Mouse (Mus musculus): ENCODE data around the gene AU022252.

Gene AU022252

GRCm38 (mm10) chr4:119244468-119245240 is 12.1 kb upstream of the AU022252 start:
- in situ Hi-C loops (cut with MboI, MseI), result no loop called here

- in situ Hi-C loops (cut with MboI, MseI), result no loop called here
Observed at GRCm38 (mm10) chr4:119242571-119242970, 10.1 kb upstream of the AU022252 start.

- in situ Hi-C loops (cut with MboI, MseI), result no loop called here
Observed at GRCm38 (mm10) chr4:119241664-119242063, 9.2 kb upstream of the AU022252 start.

- in situ Hi-C loops (cut with MboI, MseI), result no loop called here
Observed at GRCm38 (mm10) chr4:119239181-119239682, 6.7 kb upstream of the AU022252 start.

- in situ Hi-C loops (cut with MboI, MseI), result no loop called here
Observed at GRCm38 (mm10) chr4:119238661-119239060, 6.1 kb upstream of the AU022252 start.

DNA sequence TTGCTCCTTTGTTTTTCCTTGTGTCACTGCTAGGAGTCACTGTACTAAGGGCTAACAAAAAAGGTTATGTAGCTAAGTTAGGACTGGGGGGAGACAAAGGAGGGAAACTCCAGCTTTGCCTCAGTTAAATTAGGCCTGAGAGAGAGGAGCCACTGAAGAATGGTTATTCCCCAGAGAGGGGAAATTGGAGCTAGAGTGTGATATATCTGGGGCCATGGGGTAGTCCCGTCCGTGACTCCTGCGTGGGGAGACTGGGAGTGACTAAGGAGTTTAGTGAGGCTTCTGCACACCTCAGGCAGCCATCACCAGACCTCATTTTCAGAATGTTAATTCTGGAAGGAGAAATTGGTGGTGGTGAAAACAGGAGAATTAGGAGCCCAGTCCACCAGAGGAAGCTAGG is 1.8 kb upstream of the AU022252 start:
- in situ Hi-C loops (cut with MboI, MseI), result no loop called here

DNA sequence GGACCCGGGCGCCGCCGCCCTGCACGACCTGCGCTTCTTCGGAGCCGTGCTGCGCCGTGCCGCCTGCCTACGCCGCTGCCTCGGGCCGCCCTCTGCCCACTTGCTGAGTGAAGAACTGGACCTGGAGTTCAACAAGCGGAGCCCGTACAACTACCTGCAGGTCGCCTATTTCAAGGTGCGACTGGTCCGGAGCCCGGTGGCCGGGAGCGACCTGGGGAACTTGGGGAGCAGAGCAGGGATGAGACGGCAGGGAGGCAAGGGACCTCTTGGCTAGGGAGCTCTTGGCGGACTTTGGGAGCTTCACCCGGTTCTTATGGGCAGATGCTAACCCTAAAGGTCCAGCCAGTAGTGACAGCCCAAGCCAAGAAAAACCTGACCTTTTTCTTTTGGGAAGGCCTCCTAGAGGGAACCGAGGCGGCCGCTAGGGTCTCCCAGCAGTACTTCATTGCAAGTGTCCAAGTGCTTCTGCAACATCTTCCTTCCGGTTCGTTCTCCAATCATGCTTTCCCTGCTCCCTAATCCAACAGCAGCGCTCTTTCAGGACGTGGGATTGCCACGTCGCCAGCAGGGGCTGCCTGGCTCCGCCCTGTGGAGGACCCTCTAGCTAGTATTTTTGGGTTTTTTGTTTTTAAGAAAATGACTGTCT is 867 bp upstream of the AU022252 start:
- in situ Hi-C loops (cut with MboI, MseI), result no loop called here

- in situ Hi-C loops (cut with MboI, MseI), result no loop called here
Observed at GRCm38 (mm10) chr4:119226751-119227150, 5.8 kb downstream of the AU022252 start.

DNA sequence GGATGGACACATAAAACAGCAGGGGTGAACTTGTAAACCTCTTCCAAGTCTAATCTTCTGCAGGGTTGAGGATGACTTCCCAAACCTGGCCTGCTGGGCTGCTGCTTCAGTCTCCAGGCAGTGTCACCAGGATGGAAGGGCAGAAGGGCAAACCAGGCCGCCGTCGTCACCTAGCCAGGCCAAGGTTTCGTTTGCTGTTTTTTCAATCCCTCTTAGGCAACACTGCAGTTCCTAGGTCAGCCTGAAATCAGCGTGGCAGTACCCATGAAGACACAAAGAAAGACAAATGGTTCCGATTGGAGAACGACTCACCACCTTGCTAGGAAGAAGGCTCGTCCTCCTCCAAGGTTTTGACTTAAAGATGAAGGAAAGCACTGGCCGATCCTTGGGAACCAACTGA is 6.8 kb downstream of the AU022252 start:
- in situ Hi-C loops (cut with MboI, MseI), result no loop called here

- in situ Hi-C loops (cut with MboI, MseI), result no loop called here
Observed at GRCm38 (mm10) chr4:119224534-119224933, 8.0 kb downstream of the AU022252 start.

DNA sequence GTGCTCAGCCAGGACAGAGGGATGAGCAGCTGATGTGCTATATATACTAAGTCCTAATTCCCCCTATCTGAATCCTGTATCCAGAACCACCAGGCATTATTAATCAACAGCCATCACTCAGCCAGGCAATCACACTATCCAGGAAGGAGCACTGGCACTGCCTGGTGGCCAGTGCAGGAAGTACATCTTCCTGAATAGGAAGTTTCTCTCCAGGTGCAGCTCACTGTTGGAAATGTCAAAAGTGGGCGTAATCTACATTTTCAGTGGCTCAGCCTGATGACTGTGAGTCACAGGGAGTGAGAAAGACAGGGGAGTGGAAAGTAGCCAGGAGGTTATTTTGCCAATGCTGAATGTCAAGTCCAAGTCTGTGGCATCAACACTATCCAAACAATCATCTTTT is 8.8 kb downstream of the AU022252 start:
- in situ Hi-C loops (cut with MboI, MseI), result no loop called here

DNA sequence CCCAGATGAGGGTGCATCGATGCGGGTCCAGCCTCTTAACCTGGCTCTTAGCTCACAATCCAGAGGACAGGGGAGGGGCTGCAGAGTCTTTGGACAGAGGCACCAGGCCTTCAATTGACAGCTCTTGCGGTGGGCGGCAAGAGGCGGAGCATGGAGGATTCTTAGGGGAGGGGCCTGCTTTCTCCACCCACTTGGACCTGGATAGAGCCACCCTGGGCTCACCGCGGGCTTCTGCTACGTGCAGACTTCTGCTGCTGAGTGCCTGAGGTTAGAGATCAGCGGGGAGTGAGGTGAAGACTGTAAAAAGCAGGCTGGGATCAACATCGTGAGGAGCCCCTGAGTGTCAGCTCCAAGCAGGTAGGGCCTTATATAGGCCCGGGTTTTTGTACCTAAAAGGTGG is 14.3 kb downstream of the AU022252 start, which contains the start of gene Tmem269:
Gene Tmem269 (minus strand): TSS at position 49 of the 400 bp plus-strand sequence.
- in situ Hi-C loops (cut with MboI, MseI), result no loop called here

DNA sequence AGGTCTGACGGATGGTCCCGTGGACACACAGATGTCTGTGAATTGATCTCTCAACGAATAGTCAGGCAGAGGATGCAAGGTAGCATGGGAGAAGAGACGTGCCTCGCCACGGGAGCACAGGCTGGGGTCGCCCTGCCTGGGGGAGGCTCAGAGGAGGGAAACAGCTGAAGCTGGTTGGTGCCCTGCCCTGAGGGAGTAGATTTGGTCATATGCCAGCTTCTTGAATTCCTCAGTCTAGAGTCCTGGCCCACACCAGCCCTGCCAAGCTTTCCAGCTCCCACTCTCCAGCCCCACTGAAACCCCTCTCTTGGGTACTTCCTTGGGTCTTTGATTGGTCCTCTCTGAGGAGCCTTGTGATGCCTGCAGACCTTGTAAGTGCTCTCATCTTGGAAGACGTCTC is 15.8 kb downstream of the AU022252 start:
- in situ Hi-C loops (cut with MboI, MseI), result no loop called here

GRCm38 (mm10) chr4:119204672-119205071 is 27.8 kb downstream of the AU022252 start:
- in situ Hi-C loops (cut with MboI, MseI), result no loop called here

GRCm38 (mm10) chr4:119198105-119198504 is 34.4 kb downstream of the AU022252 start:
- in situ Hi-C loops (cut with MboI, MseI), result no loop called here

GRCm38 (mm10) chr4:119195582-119196320 is 36.8 kb downstream of the AU022252 start:
- in situ Hi-C loops (cut with MboI, MseI), result no loop called here

- in situ Hi-C loops (cut with MboI, MseI), result no loop called here
Observed at GRCm38 (mm10) chr4:119194909-119195581, 37.5 kb downstream of the AU022252 start, which contains the start of gene Svbp. Gene Svbp (plus strand): TSS chr4:119195306.

GRCm38 (mm10) chr4:119192757-119193156 is 39.8 kb downstream of the AU022252 start:
- in situ Hi-C loops (cut with MboI, MseI), result no loop called here

DNA sequence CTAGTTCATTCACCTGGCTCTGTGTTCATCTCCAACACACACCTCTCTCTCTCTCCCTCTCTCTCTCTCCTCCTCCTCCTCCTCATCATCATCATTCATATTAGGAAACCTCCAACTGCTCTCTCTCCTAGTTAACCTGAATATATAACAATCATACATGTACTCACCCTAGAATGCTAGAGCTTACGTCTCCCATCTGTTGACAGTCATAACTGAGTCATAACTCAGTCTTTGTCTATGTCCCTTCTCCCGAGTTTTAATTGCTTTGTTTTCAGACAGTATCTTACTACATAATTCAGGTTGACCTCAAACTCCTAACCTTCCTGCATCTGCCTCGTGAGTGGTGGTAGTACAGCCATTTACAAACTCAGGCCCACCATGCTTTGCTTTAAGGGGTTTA is 41.2 kb downstream of the AU022252 start:
- in situ Hi-C loops (cut with MboI, MseI), result no loop called here

DNA sequence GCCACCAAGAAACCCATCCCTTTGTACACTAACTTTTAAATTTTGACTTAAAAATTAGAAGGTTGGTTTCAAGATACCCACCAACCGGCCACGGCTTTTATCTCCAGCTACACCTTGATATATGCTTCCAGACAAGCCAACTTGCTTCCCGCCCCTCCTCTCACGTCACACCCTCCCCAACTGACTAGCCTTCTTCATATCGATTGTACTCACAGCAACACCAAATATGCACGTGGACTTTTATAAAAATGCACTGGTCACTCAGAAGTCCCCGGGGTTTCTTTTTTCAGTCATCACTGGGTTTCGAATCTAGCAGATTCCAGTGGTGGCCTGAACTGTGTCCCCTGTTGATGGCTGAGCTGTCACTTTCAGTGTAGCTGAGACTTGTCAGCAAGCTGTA is 41.9 kb downstream of the AU022252 start:
- in situ Hi-C loops (cut with MboI, MseI), result no loop called here

GRCm38 (mm10) chr4:119189864-119190263 is 42.6 kb downstream of the AU022252 start, which contains the start of gene Ermap:
Gene Ermap (minus strand): TSS chr4:119190011.
- in situ Hi-C loops (cut with MboI, MseI), result no loop called here

- in situ Hi-C loops (cut with MboI, MseI), result no loop called here
Observed at GRCm38 (mm10) chr4:119189392-119189791, 43.1 kb downstream of the AU022252 start.
